Mouse (Mus musculus) megakaryocyte, embryonic 14.5 days (primary cell): ENCODE measurements around the gene Ehf.

Source experiments
- FLI1 ChIP-seq: IDR thresholded peaks from 2 replicates; pipeline ENCODE4 v1.6.1; 2012; ENCODE audit warnings: low read length, inconsistent platforms, mixed read lengths
- GATA1 ChIP-seq: IDR thresholded peaks from 3 replicates; pipeline ENCODE4 v1.6.1; 2012; ENCODE audit warnings: mixed read lengths, low read length, inconsistent platforms, borderline replicate concordance

GRCm38 (mm10) chr2:103298711-103299463 lies 4.2 kb downstream of the Ehf start:
- no peak for TF ChIP-seq GATA1
- TF ChIP-seq FLI1 = no peak
